Mouse (Mus musculus): ENCODE results near the gene Syngr1.

GRCm38 (mm10) chr15:80129982-80130381 lies 38.8 kb downstream of the Syngr1 start:
- TF ChIP-seq CTCF (conservative IDR thresholded peaks at IDR 0.05; ENCODE audit: insufficient read depth, insufficient read length, low read depth, low read length) (no peak), POLR2A (IDR thresholded peaks at IDR 0.05; ENCODE audit: low read depth, low read length) (no peak)
